Mouse (Mus musculus) forebrain, postnatal 0 days (tissue): Measurements from ENCODE around the gene Klrb1. TPM values are rescaled to one million over a fixed set of nuclear protein-coding genes. Genes with fewer than 3 reads are reported as not detected.
A peak's percentile ranks its signal among the peaks of the same experiment; 100 is the strongest.
"Not testable (repeated sequence)": the region's sequence is repeated elsewhere in the genome, so short reads cannot be mapped to it uniquely, and the experiment has no call there.

Experiments used
- ATAC-seq: fragments of 200-750 bp; cut with Nextera tagmentation; 2 replicates; pipeline ENCODE4 v1.8.0; 2017; ENCODE audit warnings: mild to moderate bottlenecking, moderate library complexity
- DNase-seq: peaks from one replicate; pipeline ENCODE4 v3.0.0-alpha.2; 2015
- H3K27ac ChIP-seq: fragments of 300-500 bp; sonication (generic); 2 replicates; pipeline ENCODE4 v1.5.1; 2014; ENCODE audit warnings: low read depth, mild to moderate bottlenecking, antibody characterized with exemption, low read length, moderate library complexity, mixed read lengths
- H3K27me3 ChIP-seq: fragments of 300-500 bp; sonication (generic); 2 replicates; pipeline ENCODE4 v1.6.1; 2014; ENCODE audit warnings: mild to moderate bottlenecking, low read length, mixed read lengths; ENCODE audit not compliant: insufficient read depth
- H3K36me3 ChIP-seq: fragments of 300-500 bp; sonication (generic); 2 replicates; pipeline ENCODE4 v1.6.1; 2014; ENCODE audit warnings: mild to moderate bottlenecking, moderate library complexity; ENCODE audit not compliant: insufficient read depth
- H3K4me1 ChIP-seq: fragments of 300-500 bp; sonication (generic); 2 replicates; pipeline ENCODE4 v1.6.1; 2014; ENCODE audit warnings: antibody characterized with exemption; ENCODE audit not compliant: insufficient read depth
- H3K4me2 ChIP-seq: fragments of 300-500 bp; sonication (generic); 2 replicates; pipeline ENCODE4 v1.6.1; 2014; ENCODE audit warnings: low read depth, mild to moderate bottlenecking, moderate library complexity
- H3K4me3 ChIP-seq: fragments of 300-500 bp; sonication (generic); 2 replicates; pipeline ENCODE4 v1.5.1; 2014; ENCODE audit warnings: low read depth, low read length, mixed read lengths
- H3K9ac ChIP-seq: fragments of 300-500 bp; sonication (generic); 2 replicates; pipeline ENCODE4 v1.6.1; 2014; ENCODE audit warnings: mild to moderate bottlenecking
- H3K9me3 ChIP-seq: fragments of 300-500 bp; sonication (generic); 2 replicates; pipeline ENCODE4 v1.6.1; 2016; ENCODE audit warnings: low read length
- CTCF ChIP-seq: sonication (generic); IDR thresholded peaks from 2 replicates; pipeline ENCODE4 v1.5.1; 2016; ENCODE audit warnings: antibody characterized with exemption, control low read depth, low read depth
- WGBS: fragments of 180-500 bp; shearing (Covaris S2); extraction: QIAGEN DNeasy Blood & Tissue Kit; methylation state at CpG from one replicate; pipeline ENCODE4 v1.1.7; 2014; 5-methylcytosine and 5-hydroxymethylcytosine counted together
- polyA plus RNA-seq: library from polyadenylated mRNA; unstranded; fragments of >200 nt; fragmentation: Nextera tagmentation; extraction: Ambion mirVana; gene quantifications from 2 replicates; pipeline ENCODE4 v1.2.1, GENCODE M21; 2015
- total RNA-seq: library from RNA; depleted of rRNA; stranded (reverse); fragments of >200 nt; gene quantifications from 2 replicates; pipeline ENCODE4 v1.2.3, GENCODE M21; 2014

Klrb1 gene
- total and polyA plus RNA-seq, 2 experiments from 2014 or later = 0.62 TPM; not detected in 1

GRCm38 (mm10) chr6:128763736-128764523 is 41.1 kb upstream of the Klrb1 start:
- 2% methylated on average over 30 of the region's 30 CpGs for WGBS
- ATAC-seq = peak; percentile 91
- Histone ChIP-seq H3K27me3 (no peaks in the 10 kb centered on the region), H3K27ac (peak overlapping the region; percentile 80), H3K9me3 (no peaks in the 10 kb centered on the region), H3K36me3 (no peaks in the 10 kb centered on the region), H3K4me1 (no peaks in the 10 kb centered on the region), H3K4me3 (peak overlapping the region; percentile 43), H3K4me2 (peak overlapping the region; percentile 54), H3K9ac (peak overlapping the region; percentile 59)
- peak; percentile 100 for DNase-seq
- TF ChIP-seq CTCF = peak; percentile 84

- H3K36me3 ChIP-seq, ATAC-seq, H3K27me3 ChIP-seq, H3K9ac ChIP-seq, H3K4me1 ChIP-seq, DNase-seq, H3K9me3 ChIP-seq: not testable (repeated sequence)
- Histone ChIP-seq H3K4me3 (peak overlapping the region; percentile 43), H3K4me2 (peak overlapping the region; percentile 54), H3K27ac (peak overlapping the region; percentile 80; the same call in 1 of the 2 replicates)
- WGBS = 66% methylated on average over 10 of the region's 10 CpGs
These were observed 40.2 kb upstream of the Klrb1 start for GRCm38 (mm10) chr6:128762892-128763670.

- ATAC-seq (no peak), DNase-seq (peak; percentile 74)
- peak overlapping the region; percentile 89 for H3K9ac ChIP-seq
- peak overlapping the region; percentile 45 for H3K4me2 ChIP-seq
- no peaks in the 10 kb centered on the region for H3K4me1 ChIP-seq
- H3K36me3 ChIP-seq = no peaks in the 10 kb centered on the region
- peak overlapping the region; percentile 95 for H3K27ac ChIP-seq
- no peak for TF ChIP-seq CTCF
- no peaks in the 10 kb centered on the region for H3K9me3 ChIP-seq
- no peaks in the 10 kb centered on the region for H3K27me3 ChIP-seq
- WGBS = 37% methylated on average over 5 of the region's 5 CpGs
- peak overlapping the region; percentile 51 for H3K4me3 ChIP-seq
These were observed 38.3 kb upstream of the Klrb1 start for GRCm38 (mm10) chr6:128761144-128761540.

GRCm38 (mm10) chr6:128760416-128761143 is 37.7 kb upstream of the Klrb1 start:
- DNase-seq = peak; percentile 97
- H3K36me3 ChIP-seq, H3K9me3 ChIP-seq, H3K27me3 ChIP-seq, H3K4me1 ChIP-seq: not testable (repeated sequence)
- peak; percentile 72 for ATAC-seq
- 3% methylated on average over 44 of the region's 44 CpGs for WGBS
- peak overlapping the region; percentile 89 for H3K9ac ChIP-seq
- H3K27ac ChIP-seq = peak overlapping the region; percentile 95
- TF ChIP-seq CTCF = peak; percentile 87
- H3K4me3 ChIP-seq = peak overlapping the region; percentile 51
- H3K4me2 ChIP-seq = peak overlapping the region; percentile 45

GRCm38 (mm10) chr6:128760016-128760415 is 37.2 kb upstream of the Klrb1 start:
- H3K9ac ChIP-seq = peak overlapping the region; percentile 89
- H3K4me2 ChIP-seq = peak overlapping the region; percentile 33
- DNase-seq (peak; percentile 95), ATAC-seq (peak; percentile 34)
- H3K36me3 ChIP-seq, H3K9me3 ChIP-seq, H3K27me3 ChIP-seq, H3K4me1 ChIP-seq: not testable (repeated sequence)
- H3K4me3 ChIP-seq = peak overlapping the region; percentile 51
- under 1% methylated on average over 22 of the region's 22 CpGs for WGBS
- peak overlapping the region; percentile 95 for H3K27ac ChIP-seq

GRCm38 (mm10) chr6:128759221-128759950 is 36.5 kb upstream of the Klrb1 start:
- WGBS = 72% methylated on average over 5 of the region's 5 CpGs
- ATAC-seq = no peak
- Histone ChIP-seq H3K4me1 (no peaks in the 10 kb centered on the region), H3K27ac (no peak overlapping the region), H3K4me3 (no peak overlapping the region), H3K9ac (no peak overlapping the region), H3K27me3 (no peaks in the 10 kb centered on the region), H3K9me3 (no peaks in the 10 kb centered on the region), H3K4me2 (peak overlapping the region; percentile 8; the same call in 1 of the 2 replicates), H3K36me3 (no peaks in the 10 kb centered on the region)
- no peak for DNase-seq
- no peak for TF ChIP-seq CTCF

GRCm38 (mm10) chr6:128755402-128755763 is 32.5 kb upstream of the Klrb1 start:
- not testable (repeated sequence) for H3K27me3 ChIP-seq, DNase-seq, H3K9ac ChIP-seq, H3K4me1 ChIP-seq, H3K4me2 ChIP-seq, H3K9me3 ChIP-seq, H3K36me3 ChIP-seq, ATAC-seq, H3K4me3 ChIP-seq, H3K27ac ChIP-seq
- 73% methylated on average over 4 of the region's 4 CpGs for WGBS

- not testable (repeated sequence) for H3K9me3 ChIP-seq, H3K27me3 ChIP-seq, H3K4me1 ChIP-seq, H3K9ac ChIP-seq, H3K36me3 ChIP-seq, ATAC-seq, H3K4me3 ChIP-seq
- Histone ChIP-seq H3K27ac (peak overlapping the region; percentile 67; the same call in 1 of the 2 replicates), H3K4me2 (peak overlapping the region; percentile 24; the same call in 1 of the 2 replicates)
- peak; percentile 10 for DNase-seq
- 83% methylated on average over 12 of the region's 12 CpGs for WGBS
These were observed 32.0 kb upstream of the Klrb1 start for GRCm38 (mm10) chr6:128754748-128755401.

GRCm38 (mm10) chr6:128754265-128754664 is 31.4 kb upstream of the Klrb1 start:
- not testable (repeated sequence) for H3K4me3 ChIP-seq, H3K4me1 ChIP-seq, H3K9ac ChIP-seq, H3K36me3 ChIP-seq, H3K27me3 ChIP-seq, H3K9me3 ChIP-seq
- Histone ChIP-seq H3K27ac (peak overlapping the region; percentile 67), H3K4me2 (peak overlapping the region; percentile 24; the same call in 1 of the 2 replicates)
- WGBS = 28% methylated on average over 10 of the region's 10 CpGs
- ATAC-seq (peak; percentile 86), DNase-seq (peak; percentile 55)
